Mouse (Mus musculus) CH12.LX (cell line): ENCODE measurements around the gene Atrip. TPM values are rescaled to one million over a fixed set of nuclear protein-coding genes. Genes with fewer than 3 reads are reported as not detected.

Experiments used
- DNase-seq: peaks from one replicate; pipeline ENCODE4 v3.0.0-alpha.2; 2013; ENCODE audit errors: extremely low read depth
- H3K27ac ChIP-seq: 2 replicates; pipeline ENCODE4 v1.5.1; 2012; ENCODE audit warnings: low read depth, mild to moderate bottlenecking, control low read depth, moderate library complexity; ENCODE audit not compliant: insufficient read depth
- H3K27me3 ChIP-seq: replicated peaks from 2 replicates; pipeline ENCODE3; 2012; ENCODE audit warnings: inconsistent platforms
- H3K36me3 ChIP-seq, 2 experiments: replicated peaks in 1 of 2; 2 replicates each; pipeline versions ENCODE3 to v1.6.1; 2012; ENCODE audit warnings: inconsistent platforms in 1 of 2, low read length in 1 of 2, mild to moderate bottlenecking in 1 of 2, mixed read lengths in 1 of 2, moderate library complexity in 1 of 2; ENCODE audit not compliant: control insufficient read depth in 1 of 2, insufficient read depth in 1 of 2
- H3K4me1 ChIP-seq, 2 experiments: 2 replicates each; pipeline ENCODE4 v1.6.1; 2012; ENCODE audit warnings: inconsistent platforms in 1 of 2, moderate library complexity in 1 of 2; ENCODE audit not compliant: insufficient read depth in 2 of 2, control insufficient read depth in 1 of 2
- H3K4me2 ChIP-seq: 2 replicates; pipeline ENCODE4 v1.6.1; 2012; ENCODE audit warnings: low read depth, mild to moderate bottlenecking, control low read depth; ENCODE audit not compliant: poor library complexity, insufficient read depth, severe bottlenecking
- H3K4me3 ChIP-seq, 3 experiments: fragments of 150-350 bp in 1 of 3; sonication (generic) in 1 of 3; replicated peaks in 1 of 3; 2 replicates each; pipeline versions ENCODE3 to v1.5.1; 2011 to 2012; ENCODE audit warnings: low read depth in 2 of 3, low read length in 2 of 3, mild to moderate bottlenecking in 2 of 3, moderate library complexity in 2 of 3, control low read depth in 1 of 3, improper control_type of control experiment in 1 of 3, inconsistent platforms in 1 of 3, mixed read lengths in 1 of 3; ENCODE audit not compliant: poor library complexity in 1 of 3
- H3K79me2 ChIP-seq: replicated peaks from 2 replicates; pipeline ENCODE4 v1.6.1; 2012; ENCODE audit warnings: mild to moderate bottlenecking, moderate library complexity; ENCODE audit not compliant: control insufficient read depth, poor library complexity, insufficient read depth, severe bottlenecking; ENCODE audit errors: extremely low read depth
- H3K9ac ChIP-seq: 2 replicates; pipeline ENCODE4 v1.6.1; 2012; ENCODE audit warnings: low read depth, mild to moderate bottlenecking, control low read depth, moderate library complexity; ENCODE audit not compliant: insufficient read depth
- H3K9me3 ChIP-seq: replicated peaks from 2 replicates; pipeline ENCODE3; 2012; ENCODE audit warnings: low read length, inconsistent platforms, mixed read lengths
- HCFC1 ChIP-seq: IDR thresholded peaks from 2 replicates; pipeline ENCODE4 v1.6.1; 2012; ENCODE audit warnings: low read depth, mild to moderate bottlenecking, inconsistent platforms, low read length, improper control_type of control experiment
- MXI1 ChIP-seq: IDR thresholded peaks from 2 replicates; pipeline ENCODE4 v1.6.1; 2011; ENCODE audit warnings: mild to moderate bottlenecking, low read depth, low read length, improper control_type of control experiment
- MYC ChIP-seq: IDR thresholded peaks from 2 replicates; pipeline ENCODE4 v1.6.1; 2011; ENCODE audit warnings: low read depth, mild to moderate bottlenecking, improper control_type of control experiment, low read length
- PAX5 ChIP-seq: IDR thresholded peaks from 2 replicates; pipeline ENCODE4 v1.6.1; 2012; ENCODE audit warnings: low read length, inconsistent platforms, mixed read lengths
- RAD21 ChIP-seq: IDR thresholded peaks from 2 replicates; pipeline ENCODE4 v1.6.1; 2011; ENCODE audit warnings: low read depth, mild to moderate bottlenecking, low read length, improper control_type of control experiment, moderate library complexity
- RCOR1 ChIP-seq: conservative IDR thresholded peaks from 2 replicates; pipeline ENCODE4 v1.6.1; 2012; ENCODE audit warnings: low read depth, mild to moderate bottlenecking, inconsistent platforms, low read length, improper control_type of control experiment
- TCF12 ChIP-seq: IDR thresholded peaks from 2 replicates; pipeline ENCODE4 v1.6.1; 2014; ENCODE audit warnings: low read depth, mild to moderate bottlenecking, inconsistent platforms, low read length, improper control_type of control experiment
- UBTF ChIP-seq: IDR thresholded peaks from 2 replicates; pipeline ENCODE4 v1.6.1; 2012; ENCODE audit warnings: low read depth, mild to moderate bottlenecking, inconsistent platforms, low read length, improper control_type of control experiment, moderate library complexity
- USF1 ChIP-seq: IDR thresholded peaks from 2 replicates; pipeline ENCODE4 v1.6.1; 2014; ENCODE audit warnings: low read depth, mild to moderate bottlenecking, inconsistent platforms, low read length, improper control_type of control experiment
- ZC3H11A ChIP-seq: IDR thresholded peaks from 2 replicates; pipeline ENCODE4 v1.6.1; 2012; ENCODE audit warnings: low read depth, mild to moderate bottlenecking, inconsistent platforms, low read length, improper control_type of control experiment
- ZNF384 ChIP-seq: IDR thresholded peaks from 2 replicates; pipeline ENCODE4 v1.6.1; 2012; ENCODE audit warnings: low read depth, low read length, improper control_type of control experiment, inconsistent platforms
- dilution Hi-C: fragments of 300-500 bp; cut with MboI; formaldehyde crosslinking; loops from 2 replicates; pipeline ENCODE4 v1.14.3; 2020; ENCODE audit warnings: low sequenced_read_pairs; ENCODE audit not compliant: extremely low pct_unique_long_range_greater_than_20kb, extremely low pct_ligation_motif_present
- in situ Hi-C: fragments of 300-500 bp; cut with MboI; formaldehyde crosslinking; loops from 3 replicates; pipeline ENCODE4 v1.14.3; 2019; ENCODE audit warnings: low sequenced_read_pairs, low pct_ligation_motif_present, low pct_unique_long_range_greater_than_20kb, mixed read lengths
- polyA plus RNA-seq: library from polyadenylated mRNA; unstranded; fragments of >175 nt; gene quantifications from 2 replicates; pipeline ENCODE4 v1.2.1, GENCODE M21; 2012; ENCODE audit warnings: low read depth; ENCODE audit not compliant: insufficient read length
- total RNA-seq, 2 experiments: library from RNA; depleted of rRNA; stranded (reverse); fragments of 300-350 nt in 1 of 2; fragments of >200 nt in 1 of 2; gene quantifications; 2 replicates each; pipeline ENCODE4 v1.2.3; 2012 to 2014

The Atrip gene
- total and polyA plus RNA-seq, 3 experiments, result 17.6 to 24.1 (median 18.0) TPM

- no peak overlapping the region for H3K4me3 ChIP-seq
- TF ChIP-seq ZC3H11A (no peak), UBTF (no peak), TCF12 (no peak), MYC (no peak)
- TF ChIP-seq, all 38 proteins: peak for 0
- H3K36me3 ChIP-seq, result peaks cover 0 to 37% of the 10 kb centered on the region in 2 experiments
- in situ Hi-C loops (no loop called here), dilution Hi-C loops (no loop called here)
- no peaks in the 10 kb centered on the region for H3K9me3 ChIP-seq
- H3K4me2 ChIP-seq, result no peak overlapping the region
- H3K9ac ChIP-seq, result no peak overlapping the region
- no peaks in the 10 kb centered on the region for H3K79me2 ChIP-seq
- peaks cover 0 to 3% of the 10 kb centered on the region in 2 experiments; a peak in 1 of 4 replicates for H3K4me1 ChIP-seq
- no peaks in the 10 kb centered on the region for H3K27me3 ChIP-seq
- no peak overlapping the region for H3K27ac ChIP-seq
- no peak for DNase-seq
Measured at GRCm38 (mm10) chr9:109022866-109023685, 50.8 kb downstream of the Atrip start.

GRCm38 (mm10) chr9:109021428-109021827, 52.5 kb downstream of the Atrip start:
- no peaks in the 10 kb centered on the region for H3K79me2 ChIP-seq
- in situ Hi-C loops, result no loop called here
- H3K9ac ChIP-seq, result no peak overlapping the region
- no peaks in the 10 kb centered on the region for H3K9me3 ChIP-seq
- H3K4me2 ChIP-seq, result no peak overlapping the region
- peaks cover 0 to 32% of the 10 kb centered on the region in 2 experiments for H3K36me3 ChIP-seq
- no peak overlapping the region for H3K4me3 ChIP-seq
- TF ChIP-seq ZNF384, result no peak
- no peak for TF ChIP-seq PAX5
- TF ChIP-seq USF1, result no peak
- TF ChIP-seq RAD21, result no peak
- TF ChIP-seq MXI1, result no peak
- no peak for TF ChIP-seq HCFC1
- TF ChIP-seq RCOR1, result no peak
- H3K27ac ChIP-seq, result no peak overlapping the region
- H3K4me1 ChIP-seq, result peaks cover 0 to 3% of the 10 kb centered on the region in 2 experiments; a peak in 1 of 4 replicates
- H3K27me3 ChIP-seq, result no peaks in the 10 kb centered on the region
- DNase-seq, result no peak
- dilution Hi-C loops, result no loop called here
